Mouse (Mus musculus): ENCODE data around the gene Dyrk1a.

Dyrk1a gene

GRCm38 (mm10) chr16:94569229-94570176 lies at the start of gene Dyrk1a:
TSS of gene Dyrk1a (plus strand) at chr16:94570010.
- DNase-seq (ENCODE audit: low spot score) = peak; percentile 99

GRCm38 (mm10) chr16:94523594-94524377 lies 46.0 kb upstream of the Dyrk1a start:
- no peak for DNase-seq (ENCODE audit: low spot score)

GRCm38 (mm10) chr16:94524691-94525090 lies 45.1 kb upstream of the Dyrk1a start:
- no peak for DNase-seq (ENCODE audit: low spot score)

GRCm38 (mm10) chr16:94525955-94526343 lies 43.9 kb upstream of the Dyrk1a start:
- DNase-seq (ENCODE audit: low spot score) = no peak

GRCm38 (mm10) chr16:94526344-94527151 lies 43.3 kb upstream of the Dyrk1a start, which contains the start of gene Vps26c:
TSS of gene Vps26c (minus strand) at chr16:94526830.
- DNase-seq (ENCODE audit: low spot score) = peak; percentile 97

- DNase-seq (ENCODE audit: low spot score) = no peak
These were observed 42.7 kb upstream of the Dyrk1a start for GRCm38 (mm10) chr16:94527152-94527534.

GRCm38 (mm10) chr16:94527546-94527945 lies 42.3 kb upstream of the Dyrk1a start:
- no peak for DNase-seq (ENCODE audit: low spot score)

GRCm38 (mm10) chr16:94531268-94531667 lies 38.5 kb upstream of the Dyrk1a start:
- no peak for DNase-seq (ENCODE audit: low spot score)

- DNase-seq (ENCODE audit: low spot score) = no peak
These were observed 36.1 kb upstream of the Dyrk1a start for GRCm38 (mm10) chr16:94533679-94534078.

GRCm38 (mm10) chr16:94535716-94536115 lies 34.1 kb upstream of the Dyrk1a start:
- no peak for DNase-seq (ENCODE audit: low spot score)

- DNase-seq (ENCODE audit: low spot score) = peak; percentile 28
These were observed 33.2 kb upstream of the Dyrk1a start for GRCm38 (mm10) chr16:94536417-94537158.

- peak; percentile 51 for DNase-seq (ENCODE audit: low spot score)
These were observed 32.7 kb upstream of the Dyrk1a start for GRCm38 (mm10) chr16:94537159-94537527.

- no peak for DNase-seq (ENCODE audit: low spot score)
These were observed 29.7 kb upstream of the Dyrk1a start for GRCm38 (mm10) chr16:94540140-94540539.

GRCm38 (mm10) chr16:94542898-94543297 lies 26.9 kb upstream of the Dyrk1a start:
- no peak for DNase-seq (ENCODE audit: low spot score)

GRCm38 (mm10) chr16:94544540-94545105 lies 25.2 kb upstream of the Dyrk1a start:
- no peak for DNase-seq (ENCODE audit: low spot score)

- no peak for DNase-seq (ENCODE audit: low spot score)
These were observed 23.8 kb upstream of the Dyrk1a start for GRCm38 (mm10) chr16:94545781-94546562.

GRCm38 (mm10) chr16:94549813-94550212 lies 20.0 kb upstream of the Dyrk1a start:
- no peak for DNase-seq (ENCODE audit: low spot score)

- no peak for DNase-seq (ENCODE audit: low spot score)
These were observed 17.9 kb upstream of the Dyrk1a start for GRCm38 (mm10) chr16:94551934-94552333.

GRCm38 (mm10) chr16:94555346-94555745 lies 14.5 kb upstream of the Dyrk1a start:
- DNase-seq (ENCODE audit: low spot score) = no peak

- DNase-seq (ENCODE audit: low spot score) = no peak
These were observed 13.6 kb upstream of the Dyrk1a start for GRCm38 (mm10) chr16:94556228-94556627.
